Mouse (Mus musculus) stomach, postnatal 0 days (tissue): ENCODE measurements around the gene Atoh8.

Experiments
- CTCF ChIP-seq: IDR thresholded peaks from 2 replicates; pipeline ENCODE4 v1.5.1; 2016; ENCODE audit warnings: antibody characterized with exemption, low read depth, mild to moderate bottlenecking, moderate library complexity
- EP300 ChIP-seq: optimal IDR thresholded peaks from 2 replicates; pipeline ENCODE3; 2016; ENCODE audit warnings: antibody characterized with exemption

DNA sequence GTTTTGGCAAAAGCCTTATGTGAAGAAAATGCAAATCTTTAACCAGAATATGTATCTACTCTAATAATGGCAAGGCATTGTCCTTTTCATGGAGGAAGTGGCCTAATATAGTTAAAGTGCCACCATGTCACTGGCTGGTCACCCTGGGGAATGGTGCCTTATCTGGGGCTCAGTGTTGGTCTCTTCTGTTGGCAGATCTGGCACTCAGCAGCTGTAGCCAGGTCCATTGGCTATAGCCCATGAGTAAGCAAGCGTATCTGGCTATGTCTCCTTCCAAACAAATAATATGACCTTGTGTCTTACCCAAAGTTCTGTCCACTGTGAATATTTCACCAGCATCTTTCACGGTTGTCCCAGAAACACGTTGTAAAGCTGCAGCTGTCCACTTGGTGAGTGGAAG lies 64.0 kb downstream of the Atoh8 start:
- TF ChIP-seq CTCF: no peak
- TF ChIP-seq EP300: no peak
